Mouse (Mus musculus): Measurements from ENCODE around the gene C530008M17Rik.

GRCm38 (mm10) chr5:76684658-76685605, 28.6 kb downstream of the C530008M17Rik start:
- TF ChIP-seq CTCF (conservative IDR thresholded peaks at IDR 0.05; ENCODE audit: low read length), result no peak
- TF ChIP-seq POU5F1 (IDR thresholded peaks at IDR 0.05; ENCODE audit: borderline replicate concordance, low read length), result no peak
- TF ChIP-seq NANOG (IDR thresholded peaks at IDR 0.05; ENCODE audit: borderline replicate concordance, low read length), result no peak

All from E14TG2a.4 (cell line).